Mouse (Mus musculus): ENCODE results near the gene Arfgap1. TPM values are rescaled to one million over a fixed set of nuclear protein-coding genes. Genes with fewer than 3 reads are reported as not detected.

The Arfgap1 gene
- polyA plus RNA-seq, 1 experiment from 2014 or later = 98.9 TPM

GRCm38 (mm10) chr2:180953638-180954037, 13.4 kb upstream of the Arfgap1 start:
- Histone ChIP-seq H3K4me3 (replicated peaks) (peak overlapping the region; percentile 70), H3K27me3 (no peaks in the 10 kb centered on the region), H3K4me2 (replicated peaks) (peak overlapping the region; percentile 70), H3K4me1 (replicated peaks) (peaks cover 57% of the 10 kb centered on the region), H3K36me3 (no peaks in the 10 kb centered on the region), H3K9ac (replicated peaks) (peak overlapping the region; percentile 84), H3K9me3 (no peaks in the 10 kb centered on the region), H3K27ac (peak overlapping the region; percentile 97)
- ATAC-seq = no peak
- 4% methylated on average over 2 of the region's 2 CpGs for WGBS

- no peaks in the 10 kb centered on the region for H3K9me3 ChIP-seq
- under 1% methylated on average over 52 of the region's 52 CpGs for WGBS
- no peaks in the 10 kb centered on the region for H3K27me3 ChIP-seq
- peak within 1 kb of the TSS; percentile 70 for H3K4me2 ChIP-seq (replicated peaks)
- peaks cover 54% of the 10 kb centered on the region for H3K4me1 ChIP-seq (replicated peaks)
- peak within 1 kb of the TSS; percentile 97 for H3K27ac ChIP-seq
- H3K4me3 ChIP-seq (replicated peaks) = peak within 1 kb of the TSS; percentile 70
- no peaks in the 10 kb centered on the region for H3K36me3 ChIP-seq
- peak; percentile 94 for ATAC-seq
- H3K9ac ChIP-seq (replicated peaks) = peak within 1 kb of the TSS; percentile 84
Measured at GRCm38 (mm10) chr2:180954061-180955047, 12.7 kb upstream of the Arfgap1 start, which contains the start of gene Nkain4. Gene Nkain4, minus strand, starts transcription at chr2:180954699.

- H3K4me2 ChIP-seq (replicated peaks) = no peak overlapping the region
- H3K27me3 ChIP-seq = no peaks in the 10 kb centered on the region
- no peaks in the 10 kb centered on the region for H3K9me3 ChIP-seq
- peaks cover 14% of the 10 kb centered on the region for H3K4me1 ChIP-seq (replicated peaks)
- no peaks in the 10 kb centered on the region for H3K36me3 ChIP-seq
- no peak overlapping the region for H3K27ac ChIP-seq
- no peak overlapping the region for H3K4me3 ChIP-seq (replicated peaks)
- no peak overlapping the region for H3K9ac ChIP-seq (replicated peaks)
- WGBS = 76% methylated on average over 7 of the region's 7 CpGs
- no peak for ATAC-seq
Measured at GRCm38 (mm10) chr2:180959605-180960004, 7.4 kb upstream of the Arfgap1 start.

GRCm38 (mm10) chr2:180960187-180960586, 6.8 kb upstream of the Arfgap1 start:
- H3K27ac ChIP-seq = no peak overlapping the region
- no peak overlapping the region for H3K4me3 ChIP-seq (replicated peaks)
- H3K4me1 ChIP-seq (replicated peaks) = peaks cover 9% of the 10 kb centered on the region
- no peaks in the 10 kb centered on the region for H3K27me3 ChIP-seq
- 79% methylated on average over 3 of the region's 3 CpGs for WGBS
- H3K9me3 ChIP-seq = no peaks in the 10 kb centered on the region
- ATAC-seq = no peak
- H3K9ac ChIP-seq (replicated peaks) = no peak overlapping the region
- H3K36me3 ChIP-seq = no peaks in the 10 kb centered on the region
- H3K4me2 ChIP-seq (replicated peaks) = no peak overlapping the region

GRCm38 (mm10) chr2:180962616-180963308, 4.3 kb upstream of the Arfgap1 start:
- Histone ChIP-seq H3K27ac (no peak overlapping the region), H3K4me2 (replicated peaks) (no peak overlapping the region), H3K4me3 (replicated peaks) (no peak overlapping the region), H3K27me3 (no peaks in the 10 kb centered on the region), H3K4me1 (replicated peaks) (peaks cover 15% of the 10 kb centered on the region), H3K9ac (replicated peaks) (no peak overlapping the region), H3K36me3 (no peaks in the 10 kb centered on the region), H3K9me3 (no peaks in the 10 kb centered on the region)
- WGBS = 77% methylated on average over 2 of the region's 2 CpGs
- ATAC-seq = no peak

GRCm38 (mm10) chr2:180963956-180964355, 3.1 kb upstream of the Arfgap1 start:
- 0 out of 2 replicates have a peak, but pooled peaks cover 2% of the 10 kb centered on the region for H3K36me3 ChIP-seq
- H3K27ac ChIP-seq = no peak overlapping the region
- WGBS = 4% methylated on average over 5 of the region's 5 CpGs
- H3K4me3 ChIP-seq (replicated peaks) = no peak overlapping the region
- H3K4me1 ChIP-seq (replicated peaks) = peaks cover 27% of the 10 kb centered on the region
- H3K9ac ChIP-seq (replicated peaks) = no peak overlapping the region
- H3K9me3 ChIP-seq = no peaks in the 10 kb centered on the region
- ATAC-seq = no peak
- H3K27me3 ChIP-seq = no peaks in the 10 kb centered on the region
- no peak overlapping the region for H3K4me2 ChIP-seq (replicated peaks)

GRCm38 (mm10) chr2:180966092-180966882, 738 bp upstream of the Arfgap1 start:
- no peak for ATAC-seq
- Histone ChIP-seq H3K36me3 (peaks cover 9% of the 10 kb centered on the region), H3K27me3 (no peaks in the 10 kb centered on the region), H3K27ac (peak overlapping the region; percentile 92), H3K9ac (replicated peaks) (peak overlapping the region; percentile 94), H3K4me2 (replicated peaks) (peak overlapping the region; percentile 96), H3K9me3 (no peaks in the 10 kb centered on the region), H3K4me3 (replicated peaks) (peak overlapping the region; percentile 84), H3K4me1 (replicated peaks) (peaks cover 30% of the 10 kb centered on the region)
- WGBS = 17% methylated on average over 14 of the region's 14 CpGs

- no peak for ATAC-seq
- Histone ChIP-seq H3K36me3 (peaks cover 84% of the 10 kb centered on the region), H3K9ac (replicated peaks) (no peak overlapping the region), H3K27me3 (no peaks in the 10 kb centered on the region), H3K4me3 (replicated peaks) (no peak overlapping the region), H3K4me1 (replicated peaks) (no peaks in the 10 kb centered on the region), H3K27ac (no peak overlapping the region), H3K4me2 (replicated peaks) (no peak overlapping the region), H3K9me3 (no peaks in the 10 kb centered on the region)
- WGBS = 83% methylated on average over 6 of the region's 6 CpGs
Measured at GRCm38 (mm10) chr2:180981133-180981532, 14.1 kb downstream of the Arfgap1 start.

GRCm38 (mm10) chr2:180985635-180986034, 18.6 kb downstream of the Arfgap1 start:
- Histone ChIP-seq H3K9me3 (no peaks in the 10 kb centered on the region), H3K4me3 (replicated peaks) (no peak overlapping the region), H3K36me3 (peaks cover 39% of the 10 kb centered on the region), H3K27me3 (no peaks in the 10 kb centered on the region), H3K4me1 (replicated peaks) (peaks cover 19% of the 10 kb centered on the region), H3K4me2 (replicated peaks) (no peak overlapping the region), H3K9ac (replicated peaks) (no peak overlapping the region), H3K27ac (no peak overlapping the region)
- ATAC-seq = no peak
- WGBS = 86% methylated on average over 2 of the region's 2 CpGs

- peaks cover 19% of the 10 kb centered on the region for H3K4me1 ChIP-seq (replicated peaks)
- no peak within 1 kb of the TSS for H3K9ac ChIP-seq (replicated peaks)
- WGBS = 62% methylated on average over 2 of the region's 2 CpGs
Measured at GRCm38 (mm10) chr2:180986449-180986848, 19.4 kb downstream of the Arfgap1 start, which contains the start of gene Col20a1. Gene Col20a1, plus strand, starts transcription at chr2:180986535.

GRCm38 (mm10) chr2:180987001-180987400, 20.0 kb downstream of the Arfgap1 start:
- H3K9ac ChIP-seq (replicated peaks) = no peak overlapping the region
- H3K27ac ChIP-seq = no peak overlapping the region
- H3K4me2 ChIP-seq (replicated peaks) = no peak overlapping the region
- no peak for ATAC-seq
- H3K27me3 ChIP-seq = no peaks in the 10 kb centered on the region
- peaks cover 19% of the 10 kb centered on the region for H3K4me1 ChIP-seq (replicated peaks)
- peaks cover 25% of the 10 kb centered on the region for H3K36me3 ChIP-seq
- no peaks in the 10 kb centered on the region for H3K9me3 ChIP-seq
- WGBS = 65% methylated on average over 1 of the region's 1 CpGs
- H3K4me3 ChIP-seq (replicated peaks) = no peak overlapping the region

More at GRCm38 (mm10) chr2:180986449-180986848, 19.4 kb downstream of the Arfgap1 start, which contains the start of gene Col20a1:
- H3K9me3 ChIP-seq = no peaks in the 10 kb centered on the region
- no peaks in the 10 kb centered on the region for H3K27me3 ChIP-seq
- H3K4me2 ChIP-seq (replicated peaks) = no peak within 1 kb of the TSS
- H3K36me3 ChIP-seq = peaks cover 31% of the 10 kb centered on the region
- no peak for ATAC-seq
- H3K4me3 ChIP-seq (replicated peaks) = no peak within 1 kb of the TSS
- no peak within 1 kb of the TSS for H3K27ac ChIP-seq
